Mouse (Mus musculus) spleen, adult 2 months (tissue): Measurements from ENCODE around the gene Vps53.

ENCODE experiments used
- CTCF ChIP-seq: fragments of 200-500 bp; IDR thresholded peaks from 2 replicates; pipeline ENCODE4 v1.5.1; 2011; ENCODE audit warnings: mild to moderate bottlenecking, inconsistent platforms; ENCODE audit not compliant: insufficient read depth, insufficient read length, insufficient replicate concordance; ENCODE audit errors: extremely low read depth
- POLR2A ChIP-seq: fragments of 200-500 bp; IDR thresholded peaks from 2 replicates; pipeline ENCODE4 v1.6.1; 2011; ENCODE audit warnings: low read depth, low read length, inconsistent platforms

GRCm38 (mm10) chr11:76089776-76090175 lies 89.7 kb downstream of the Vps53 start:
- TF ChIP-seq POLR2A (no peak), CTCF (no peak)
